Mouse (Mus musculus) skeletal muscle tissue, adult 2 months (tissue): ENCODE measurements around the gene Zfp398.

Experiments
- DNase-seq: peaks from one replicate; pipeline ENCODE4 v3.0.0-alpha.2; 2012; ENCODE audit warnings: low read depth, low spot score

Gene Zfp398

GRCm38 (mm10) chr6:47899416-47899815 is 64.0 kb downstream of the Zfp398 start:
- no peak for DNase-seq

GRCm38 (mm10) chr6:47903587-47903986 is 68.1 kb downstream of the Zfp398 start:
- DNase-seq, result peak; percentile 18

GRCm38 (mm10) chr6:47904361-47904760 is 68.9 kb downstream of the Zfp398 start:
- no peak for DNase-seq

- no peak for DNase-seq
Measured at GRCm38 (mm10) chr6:47904917-47905695, 69.6 kb downstream of the Zfp398 start.

- DNase-seq, result no peak
Measured at GRCm38 (mm10) chr6:47906326-47906725, 70.9 kb downstream of the Zfp398 start.

- no peak for DNase-seq
Measured at GRCm38 (mm10) chr6:47909007-47909406, 73.5 kb downstream of the Zfp398 start.

- DNase-seq, result no peak
Measured at GRCm38 (mm10) chr6:47911650-47912049, 76.2 kb downstream of the Zfp398 start.

GRCm38 (mm10) chr6:47912991-47913390 is 77.5 kb downstream of the Zfp398 start:
- no peak for DNase-seq

- DNase-seq, result no peak
Measured at GRCm38 (mm10) chr6:47917051-47917450, 81.6 kb downstream of the Zfp398 start.

- no peak for DNase-seq
Measured at GRCm38 (mm10) chr6:47918768-47919274, 83.4 kb downstream of the Zfp398 start.

GRCm38 (mm10) chr6:47919646-47920446 is 84.4 kb downstream of the Zfp398 start:
- no peak for DNase-seq

GRCm38 (mm10) chr6:47920447-47921340 is 85.2 kb downstream of the Zfp398 start, which contains the start of gene Zfp212:
TSS of gene Zfp212 (plus strand) at chr6:47920476.
- peak; percentile 72 for DNase-seq
